Mouse (Mus musculus) CH12.LX (cell line): ENCODE data around the gene Six5. TPM values are rescaled to one million over a fixed set of nuclear protein-coding genes. Genes with fewer than 3 reads are reported as not detected.

Experiments used
- DNase-seq: peaks from one replicate; pipeline ENCODE4 v3.0.0-alpha.2; 2013; ENCODE audit errors: extremely low read depth
- H3K27ac ChIP-seq: 2 replicates; pipeline ENCODE4 v1.5.1; 2012; ENCODE audit warnings: low read depth, mild to moderate bottlenecking, control low read depth, moderate library complexity; ENCODE audit not compliant: insufficient read depth
- H3K27me3 ChIP-seq: replicated peaks from 2 replicates; pipeline ENCODE3; 2012; ENCODE audit warnings: inconsistent platforms
- H3K36me3 ChIP-seq, 2 experiments: replicated peaks in 1 of 2; 2 replicates each; pipeline versions ENCODE3 to v1.6.1; 2012; ENCODE audit warnings: inconsistent platforms in 1 of 2, low read length in 1 of 2, mild to moderate bottlenecking in 1 of 2, mixed read lengths in 1 of 2, moderate library complexity in 1 of 2; ENCODE audit not compliant: control insufficient read depth in 1 of 2, insufficient read depth in 1 of 2
- H3K4me1 ChIP-seq, 2 experiments: 2 replicates each; pipeline ENCODE4 v1.6.1; 2012; ENCODE audit warnings: inconsistent platforms in 1 of 2, moderate library complexity in 1 of 2; ENCODE audit not compliant: insufficient read depth in 2 of 2, control insufficient read depth in 1 of 2
- H3K4me2 ChIP-seq: 2 replicates; pipeline ENCODE4 v1.6.1; 2012; ENCODE audit warnings: low read depth, mild to moderate bottlenecking, control low read depth; ENCODE audit not compliant: poor library complexity, insufficient read depth, severe bottlenecking
- H3K4me3 ChIP-seq, 3 experiments: fragments of 150-350 bp in 1 of 3; sonication (generic) in 1 of 3; replicated peaks in 1 of 3; 2 replicates each; pipeline versions ENCODE3 to v1.5.1; 2011 to 2012; ENCODE audit warnings: low read depth in 2 of 3, low read length in 2 of 3, mild to moderate bottlenecking in 2 of 3, moderate library complexity in 2 of 3, control low read depth in 1 of 3, improper control_type of control experiment in 1 of 3, inconsistent platforms in 1 of 3, mixed read lengths in 1 of 3; ENCODE audit not compliant: poor library complexity in 1 of 3
- H3K79me2 ChIP-seq: replicated peaks from 2 replicates; pipeline ENCODE4 v1.6.1; 2012; ENCODE audit warnings: mild to moderate bottlenecking, moderate library complexity; ENCODE audit not compliant: control insufficient read depth, poor library complexity, insufficient read depth, severe bottlenecking; ENCODE audit errors: extremely low read depth
- H3K9ac ChIP-seq: 2 replicates; pipeline ENCODE4 v1.6.1; 2012; ENCODE audit warnings: low read depth, mild to moderate bottlenecking, control low read depth, moderate library complexity; ENCODE audit not compliant: insufficient read depth
- H3K9me3 ChIP-seq: replicated peaks from 2 replicates; pipeline ENCODE3; 2012; ENCODE audit warnings: low read length, inconsistent platforms, mixed read lengths
- BHLHE40 ChIP-seq: IDR thresholded peaks from 2 replicates; pipeline ENCODE4 v1.6.1; 2011; ENCODE audit warnings: mild to moderate bottlenecking, low read depth, low read length, improper control_type of control experiment
- CHD1 ChIP-seq: IDR thresholded peaks from 2 replicates; pipeline ENCODE4 v1.6.1; 2012; ENCODE audit warnings: low read depth, low read length, improper control_type of control experiment, inconsistent platforms
- CTCF ChIP-seq, 2 experiments: IDR thresholded peaks in 1 of 2; conservative IDR thresholded peaks in 1 of 2; 2 replicates each; pipeline ENCODE4 v1.5.1; 2011 to 2012; ENCODE audit warnings: low read depth in 2 of 2, low read length in 2 of 2, improper control_type of control experiment in 1 of 2, inconsistent platforms in 1 of 2, mild to moderate bottlenecking in 1 of 2, moderate library complexity in 1 of 2
- E2F4 ChIP-seq: IDR thresholded peaks from 2 replicates; pipeline ENCODE4 v1.6.1; 2011; ENCODE audit warnings: low read depth, low read length, improper control_type of control experiment; ENCODE audit not compliant: insufficient replicate concordance
- ELF1 ChIP-seq: IDR thresholded peaks from 2 replicates; pipeline ENCODE4 v1.6.1; 2014; ENCODE audit warnings: low read depth, mild to moderate bottlenecking, inconsistent platforms, low read length, improper control_type of control experiment
- JUN ChIP-seq: IDR thresholded peaks from 2 replicates; pipeline ENCODE4 v1.6.1; 2011; ENCODE audit warnings: low read depth, mild to moderate bottlenecking, low read length, improper control_type of control experiment, moderate library complexity; ENCODE audit not compliant: insufficient read depth
- MAX ChIP-seq: IDR thresholded peaks from 2 replicates; pipeline ENCODE4 v1.6.1; 2011; ENCODE audit warnings: low read length, improper control_type of control experiment
- MXI1 ChIP-seq: IDR thresholded peaks from 2 replicates; pipeline ENCODE4 v1.6.1; 2011; ENCODE audit warnings: mild to moderate bottlenecking, low read depth, low read length, improper control_type of control experiment
- NELFE ChIP-seq: IDR thresholded peaks from 2 replicates; pipeline ENCODE4 v1.6.1; 2011; ENCODE audit warnings: low read depth, low read length, improper control_type of control experiment
- POLR2A ChIP-seq: IDR thresholded peaks from 2 replicates; pipeline ENCODE4 v1.6.1; 2011; ENCODE audit warnings: low read depth, mild to moderate bottlenecking, improper control_type of control experiment, low read length
- SIN3A ChIP-seq: IDR thresholded peaks from 2 replicates; pipeline ENCODE4 v1.6.1; 2012; ENCODE audit warnings: low read length, improper control_type of control experiment, inconsistent platforms
- SMC3 ChIP-seq: IDR thresholded peaks from 2 replicates; pipeline ENCODE4 v1.6.1; 2011; ENCODE audit warnings: low read depth, low read length, improper control_type of control experiment
- TBP ChIP-seq: conservative IDR thresholded peaks from 2 replicates; pipeline ENCODE4 v1.6.1; 2011; ENCODE audit warnings: low read depth, low read length, improper control_type of control experiment
- USF2 ChIP-seq: conservative IDR thresholded peaks from 2 replicates; pipeline ENCODE4 v1.6.1; 2011; ENCODE audit warnings: low read depth, low read length, improper control_type of control experiment
- ZC3H11A ChIP-seq: IDR thresholded peaks from 2 replicates; pipeline ENCODE4 v1.6.1; 2012; ENCODE audit warnings: low read depth, mild to moderate bottlenecking, inconsistent platforms, low read length, improper control_type of control experiment
- ZNF384 ChIP-seq: IDR thresholded peaks from 2 replicates; pipeline ENCODE4 v1.6.1; 2012; ENCODE audit warnings: low read depth, low read length, improper control_type of control experiment, inconsistent platforms
- dilution Hi-C: fragments of 300-500 bp; cut with MboI; formaldehyde crosslinking; loops from 2 replicates; pipeline ENCODE4 v1.14.3; 2020; ENCODE audit warnings: low sequenced_read_pairs; ENCODE audit not compliant: extremely low pct_unique_long_range_greater_than_20kb, extremely low pct_ligation_motif_present
- in situ Hi-C: fragments of 300-500 bp; cut with MboI; formaldehyde crosslinking; loops from 3 replicates; pipeline ENCODE4 v1.14.3; 2019; ENCODE audit warnings: low sequenced_read_pairs, low pct_ligation_motif_present, low pct_unique_long_range_greater_than_20kb, mixed read lengths
- polyA plus RNA-seq: library from polyadenylated mRNA; unstranded; fragments of >175 nt; gene quantifications from 2 replicates; pipeline ENCODE4 v1.2.1, GENCODE M21; 2012; ENCODE audit warnings: low read depth; ENCODE audit not compliant: insufficient read length
- total RNA-seq, 2 experiments: library from RNA; depleted of rRNA; stranded (reverse); fragments of 300-350 nt in 1 of 2; fragments of >200 nt in 1 of 2; gene quantifications; 2 replicates each; pipeline ENCODE4 v1.2.3; 2012 to 2014

The Six5 gene
- total and polyA plus RNA-seq, 3 experiments, result 0.16 to 1.8 (median 0.33) TPM

GRCm38 (mm10) chr7:19109565-19109964 is 15.2 kb downstream of the Six5 start:
- Histone ChIP-seq H3K9me3 (no peaks in the 10 kb centered on the region), H3K4me1 (peaks cover 8 to 16% of the 10 kb centered on the region in 2 experiments), H3K27me3 (peaks cover 74% of the 10 kb centered on the region), H3K27ac (no peak overlapping the region), H3K36me3 (no peaks in the 10 kb centered on the region), H3K4me2 (no peak overlapping the region), H3K9ac (no peak overlapping the region), H3K4me3 (no peak overlapping the region), H3K79me2 (no peaks in the 10 kb centered on the region)
- in situ Hi-C loops, result no loop called here
- dilution Hi-C loops, result no loop called here
- DNase-seq, result no peak
- no peak for TF ChIP-seq E2F4
- TF ChIP-seq ZNF384, result no peak
- no peak for TF ChIP-seq TBP
- TF ChIP-seq NELFE, result no peak
- no peak for TF ChIP-seq BHLHE40
- no peak for TF ChIP-seq ZC3H11A
- no peak for TF ChIP-seq JUN
- no peak for TF ChIP-seq SIN3A
- no peak for TF ChIP-seq CHD1
- TF ChIP-seq MAX, result no peak
- TF ChIP-seq, all 38 proteins: peak for 0

GRCm38 (mm10) chr7:19118028-19118771 is 23.8 kb downstream of the Six5 start, which contains the start of gene Gm4969:
Gm4969 (minus strand) TSS chr7:19118368.
- DNase-seq, result no peak
- 0 out of 2 replicates have a peak within 1 kb of the TSS, but pooled peaks have one; percentile 7 for H3K4me2 ChIP-seq
- H3K79me2 ChIP-seq, result peaks cover 21% of the 10 kb centered on the region
- H3K36me3 ChIP-seq, result peaks cover 0 to 3% of the 10 kb centered on the region in 2 experiments
- in situ Hi-C loops, result no loop called here
- no peak within 1 kb of the TSS for H3K27ac ChIP-seq
- H3K9ac ChIP-seq, result no peak within 1 kb of the TSS
- dilution Hi-C loops, result no loop called here
- peaks cover 10% of the 10 kb centered on the region for H3K27me3 ChIP-seq
- no peak for TF ChIP-seq MXI1
- TF ChIP-seq SIN3A, result no peak
- TF ChIP-seq ZNF384, result no peak
- TF ChIP-seq USF2, result no peak
- no peak for TF ChIP-seq CTCF (conservative IDR thresholded peaks at IDR 0.05 in 1 of 2, IDR thresholded peaks at IDR 0.05 in 1 of 2; ENCODE audit: low read depth in 2 of 2, low read length in 2 of 2)
- H3K9me3 ChIP-seq, result peaks cover 10% of the 10 kb centered on the region
- peaks cover 9 to 16% of the 10 kb centered on the region in 2 experiments; a peak in 3 of 4 replicates for H3K4me1 ChIP-seq
- no peak within 1 kb of the TSS for H3K4me3 ChIP-seq

GRCm38 (mm10) chr7:19119083-19119482 is 24.7 kb downstream of the Six5 start:
- TF ChIP-seq ELF1, result no peak
- TF ChIP-seq POLR2A, result no peak
- no peak for TF ChIP-seq USF2
- no peak for TF ChIP-seq SMC3
- TF ChIP-seq CTCF (conservative IDR thresholded peaks at IDR 0.05 in 1 of 2, IDR thresholded peaks at IDR 0.05 in 1 of 2; ENCODE audit: low read depth in 2 of 2, low read length in 2 of 2), result no peak
- Histone ChIP-seq H3K4me3 (no peak overlapping the region), H3K27me3 (peaks cover 1% of the 10 kb centered on the region), H3K79me2 (peaks cover 21% of the 10 kb centered on the region), H3K27ac (no peak overlapping the region), H3K9me3 (peaks cover 10% of the 10 kb centered on the region), H3K4me1 (peaks cover 9 to 16% of the 10 kb centered on the region in 2 experiments; a peak in 3 of 4 replicates), H3K9ac (no peak overlapping the region), H3K36me3 (peaks cover 0 to 5% of the 10 kb centered on the region in 2 experiments), H3K4me2 (0 out of 2 replicates have a peak overlapping the region, but pooled peaks have one; percentile 7)
- DNase-seq, result no peak
- dilution Hi-C loops, result no loop called here
- in situ Hi-C loops, result no loop called here
